ENCODE assay signal across 21 mouse cellular contexts in genomic region chr1:88255466-88255857, GRCm38 (mm10). TPM values are rescaled to one million over a fixed set of nuclear protein-coding genes. Genes with fewer than 3 reads are reported as not detected.
"Had no signal": no experiment of that assay in that cellular context is flagged by ENCODE, and none has a peak within 500 bp of the region (broad histone marks: within the 10 kb centered on the region; RNA-seq: fewer than 3 reads in every experiment).

No protein-coding gene starts in this region.

- H3K27me3 ChIP-seq: liver, embryonic 15.5 days; neural tube, embryonic 12.5 days had no signal

- H3K9ac ChIP-seq: liver, embryonic 15.5 days; neural tube, embryonic 12.5 days had no signal

- H3K4me1 ChIP-seq: limb, embryonic 10.5 days had no signal

- H3K4me2 ChIP-seq: liver, embryonic 11.5 days; liver, embryonic 15.5 days; neural tube, embryonic 12.5 days had no signal

- DNase-seq: kidney, adult 8-10 months; kidney, postnatal 25 days; lung, adult 2 months; lung, postnatal 36 days; retina, postnatal 1 day; right cerebral cortex, postnatal 4 days; thymus, postnatal 36 days had no signal

- H3K4me3 ChIP-seq: left cerebral cortex, adult 2 months; limb, embryonic 10.5 days; liver, embryonic 15.5 days; neural tube, embryonic 12.5 days had no signal

- ATAC-seq: lung, postnatal 0 days had no signal

- H3K27ac ChIP-seq: left cerebral cortex, adult 2 months; limb, embryonic 10.5 days; liver, embryonic 15.5 days; neural tube, embryonic 12.5 days had no signal

RNA-seq across cellular contexts. Expression of gene Trpm8, which starts 22.0 kb away (rescaled TPM):
- total RNA-seq: megakaryocyte progenitor cell, adult 5-6 weeks; monocyte, adult 5-6 weeks; neutrophil, adult 5-6 weeks had no signal
- polyA plus RNA-seq: kidney, embryonic 16.5 days; limb, embryonic 10.5 days; limb, embryonic 14.5 days; liver, embryonic 11.5 days; liver, embryonic 15.5 days; lung, adult 2 months; lung, postnatal 0 days; neural tube, embryonic 12.5 days; stomach, embryonic 14.5 days; thymus, postnatal 0 days had no signal

RNA-seq across cellular contexts. Expression of gene Ugt1a1, which starts 43.7 kb away (rescaled TPM):
- total RNA-seq: layer of hippocampus, postnatal 25 days had no signal
- polyA plus RNA-seq: limb, embryonic 10.5 days; liver, embryonic 11.5 days; neural tube, embryonic 12.5 days had no signal

RNA-seq across cellular contexts. Expression of gene Dnajb3, which starts 49.9 kb away (rescaled TPM):
- total RNA-seq: monocyte, adult 5-6 weeks; neutrophil, adult 5-6 weeks had no signal
